Mouse (Mus musculus) myocyte (in vitro differentiated cells): ENCODE data around the gene Cxcl1.
"Not testable (repeated sequence)": the region's sequence is repeated elsewhere in the genome, so short reads cannot be mapped to it uniquely, and the experiment has no call there.

ENCODE experiments used
- E2F4 ChIP-seq: IDR thresholded peaks from one replicate; pipeline ENCODE4 v1.6.1; 2011; ENCODE audit warnings: mild to moderate bottlenecking, control low read depth, moderate library complexity; ENCODE audit not compliant: insufficient read depth
- POLR2A ChIP-seq: IDR thresholded peaks from one replicate; pipeline ENCODE4 v1.6.1; 2011; ENCODE audit warnings: low read depth, mild to moderate bottlenecking, control low read depth, moderate library complexity; ENCODE audit not compliant: insufficient read length
- TCF12 ChIP-seq: IDR thresholded peaks from one replicate; pipeline ENCODE4 v1.6.1; 2011; ENCODE audit warnings: mild to moderate bottlenecking, control low read depth; ENCODE audit not compliant: poor library complexity, insufficient read depth, severe bottlenecking
- USF1 ChIP-seq: IDR thresholded peaks from one replicate; pipeline ENCODE4 v1.6.1; 2011; ENCODE audit warnings: low read depth, mild to moderate bottlenecking, control low read depth, moderate library complexity

DNA sequence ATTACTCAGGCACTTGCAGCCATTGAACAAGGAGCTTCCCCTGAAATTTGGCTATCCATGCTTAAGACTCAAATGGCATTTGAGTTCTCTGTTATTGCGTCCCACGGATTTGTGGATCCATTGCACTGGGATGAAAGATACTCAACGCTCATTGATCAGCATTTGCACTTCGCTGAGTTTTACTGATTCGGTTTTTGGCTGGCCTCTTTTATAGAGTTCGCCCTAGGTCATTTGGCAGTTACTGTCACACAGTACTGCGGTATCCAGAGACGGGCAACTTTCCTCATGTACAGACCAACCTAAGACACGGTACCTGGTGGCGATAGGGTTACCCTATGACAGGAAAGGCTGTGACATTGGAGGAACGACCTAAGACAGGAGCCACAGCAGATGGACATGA is 39.6 kb upstream of the Cxcl1 start:
- not testable (repeated sequence) for TF ChIP-seq TCF12, POLR2A, USF1, E2F4
